Mouse (Mus musculus) urinary bladder, postnatal 25 days (tissue): ENCODE results near the gene Medag.

Source experiments
- DNase-seq: peaks from one replicate; pipeline ENCODE4 v3.0.0; 2022; ENCODE audit warnings: low spot score

Medag gene

DNA sequence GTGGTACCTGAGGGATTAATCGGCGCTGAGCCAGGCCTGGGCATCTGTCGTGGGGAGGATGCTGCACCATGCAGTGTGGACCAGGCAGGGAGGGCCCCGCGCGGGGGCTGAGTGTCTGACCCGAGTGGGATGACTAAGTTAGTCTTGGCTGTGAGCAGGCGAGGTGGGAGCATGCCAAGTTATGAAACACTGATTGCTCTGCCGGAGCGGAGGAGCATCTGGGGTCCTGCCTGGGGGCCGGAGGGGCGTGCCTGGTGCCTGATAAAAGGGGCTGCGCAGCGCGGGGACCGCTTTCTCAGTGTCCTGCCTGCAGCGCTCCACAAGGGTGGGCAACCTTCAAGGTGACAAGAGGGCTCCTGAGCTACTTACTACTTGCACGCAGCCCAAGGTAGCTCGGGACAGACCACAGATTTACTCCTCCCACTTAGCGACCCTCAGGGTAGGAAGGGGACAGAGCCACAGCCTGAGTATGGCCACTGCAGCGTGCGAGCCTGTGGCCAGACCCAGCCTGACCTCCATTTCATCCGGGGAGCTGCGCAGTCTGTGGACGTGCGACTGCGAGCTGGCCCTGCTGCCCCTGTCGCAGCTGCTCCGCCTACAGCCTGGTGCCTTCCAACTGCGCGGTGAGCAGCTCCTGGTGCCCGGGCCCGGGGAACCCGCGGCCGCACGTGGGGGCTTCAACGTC, at the start of gene Medag:
Medag (plus strand) TSS at position 241 of the 685 bp plus-strand sequence.
- DNase-seq: peak; percentile 73

DNA sequence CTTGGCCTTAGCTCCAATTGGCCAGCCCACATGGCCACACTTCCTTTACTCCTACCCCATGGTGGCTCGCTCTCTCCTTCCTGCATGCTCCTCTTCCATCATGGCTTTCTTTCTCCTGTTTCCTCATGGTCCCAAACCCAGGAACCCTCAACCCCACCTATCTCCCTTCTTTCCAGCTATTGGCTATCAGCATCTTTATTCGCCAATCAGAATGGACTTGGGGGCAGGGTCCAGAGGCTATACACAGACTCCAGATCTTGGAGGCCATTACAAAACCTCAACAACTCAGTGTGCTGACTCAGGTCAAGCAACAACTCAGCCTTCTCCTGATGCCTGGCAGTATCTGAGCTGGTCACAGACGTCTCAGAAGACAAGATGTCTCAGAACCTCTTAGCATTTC, 48.9 kb upstream of the Medag start:
- no peak for DNase-seq

- no peak for DNase-seq
Measured at GRCm38 (mm10) chr5:149363903-149364755, 47.4 kb upstream of the Medag start.

DNA sequence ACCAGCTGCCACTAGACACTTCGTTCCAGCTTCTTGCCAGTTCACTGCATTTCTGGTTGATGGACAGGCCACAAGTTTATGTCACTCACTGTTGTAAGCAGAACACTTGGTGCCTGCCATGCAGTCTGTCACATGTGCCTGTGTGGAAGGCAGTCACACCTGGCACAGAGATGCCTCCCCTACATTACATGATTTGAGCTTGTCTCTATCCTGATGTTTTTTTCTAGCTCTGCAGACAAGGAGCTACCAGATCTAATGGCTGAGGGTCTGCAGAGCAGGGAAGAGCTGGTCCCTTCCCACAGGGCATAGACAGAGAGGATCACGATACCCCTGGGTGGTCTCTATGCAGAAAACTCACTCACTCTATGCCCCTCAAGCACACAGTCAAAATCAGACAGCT, 44.5 kb upstream of the Medag start:
- DNase-seq: no peak

GRCm38 (mm10) chr5:149367544-149368466, 43.7 kb upstream of the Medag start:
- no peak for DNase-seq

DNA sequence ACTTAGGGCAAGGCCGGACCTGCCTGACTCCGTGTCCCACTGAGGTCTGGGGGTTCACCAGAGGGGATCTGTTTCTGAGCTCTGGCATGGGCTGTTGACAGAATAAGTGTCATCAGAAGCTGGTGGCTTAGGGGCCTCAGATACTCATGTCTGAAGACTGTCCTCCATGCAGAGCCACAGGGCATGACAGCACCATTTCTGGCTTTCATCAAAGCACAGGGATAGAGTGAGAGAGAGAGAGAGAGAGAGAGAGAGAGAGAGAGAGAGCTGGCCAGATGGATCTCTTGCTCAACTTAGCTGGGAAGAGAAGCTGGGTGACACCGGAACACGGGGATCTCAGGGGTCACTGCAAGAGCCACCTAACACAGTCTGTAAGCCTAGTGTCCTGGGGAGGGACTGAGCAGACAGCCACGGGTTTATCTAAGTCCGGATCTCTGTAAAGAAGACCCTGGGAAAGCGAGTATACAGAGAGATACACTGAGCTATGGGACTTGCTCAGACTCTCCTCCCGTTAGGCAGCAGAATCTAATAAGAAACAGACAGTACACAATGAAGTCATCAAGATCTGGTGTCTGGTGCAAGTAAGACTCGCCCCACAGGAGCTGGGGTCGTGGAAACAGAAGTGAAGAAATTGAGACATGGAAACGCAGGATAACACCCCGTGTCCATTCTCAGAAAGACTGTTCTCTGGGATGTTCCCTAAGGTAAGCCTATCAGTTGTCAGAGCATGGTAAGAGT, 42.8 kb upstream of the Medag start:
- no peak for DNase-seq

DNA sequence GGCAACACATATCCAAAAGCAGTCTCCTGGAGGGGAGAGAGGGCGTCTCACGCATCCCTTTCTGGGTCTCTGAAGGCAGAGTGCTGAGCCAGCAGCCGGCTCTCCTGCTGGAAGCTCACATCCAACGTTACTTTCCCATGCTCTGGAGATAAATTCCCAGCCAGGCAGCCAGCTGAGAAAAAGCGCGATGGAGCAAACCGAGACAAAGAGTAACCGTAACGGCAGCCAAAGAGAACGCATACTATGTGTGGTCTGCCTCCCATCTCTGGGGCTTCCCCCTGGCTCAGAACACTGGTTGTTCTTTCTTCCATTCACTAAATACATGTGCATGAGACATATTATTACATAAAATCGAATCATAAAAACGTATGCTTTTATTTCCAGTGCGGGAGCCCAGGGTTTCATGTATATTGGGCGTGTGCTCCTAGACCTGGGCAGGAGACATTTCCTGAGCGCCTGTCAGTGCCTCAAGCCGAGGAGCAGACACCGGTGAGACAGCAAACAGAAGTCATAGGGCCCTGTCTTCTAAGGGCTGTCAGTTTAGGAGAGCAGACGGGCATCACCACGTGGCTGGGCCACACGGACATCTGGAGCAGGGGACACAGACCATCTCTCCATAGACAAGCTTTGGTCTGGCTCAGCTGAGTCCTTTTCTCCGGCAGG, 42.0 kb upstream of the Medag start:
- DNase-seq: no peak

- DNase-seq: no peak
Measured at GRCm38 (mm10) chr5:149372018-149372417, 39.5 kb upstream of the Medag start.

GRCm38 (mm10) chr5:149373224-149373623, 38.3 kb upstream of the Medag start:
- no peak for DNase-seq

GRCm38 (mm10) chr5:149374026-149374425, 37.5 kb upstream of the Medag start:
- no peak for DNase-seq

GRCm38 (mm10) chr5:149375074-149375888, 36.3 kb upstream of the Medag start:
- DNase-seq: no peak

GRCm38 (mm10) chr5:149375889-149376212, 35.7 kb upstream of the Medag start:
- peak; percentile 84 for DNase-seq

DNA sequence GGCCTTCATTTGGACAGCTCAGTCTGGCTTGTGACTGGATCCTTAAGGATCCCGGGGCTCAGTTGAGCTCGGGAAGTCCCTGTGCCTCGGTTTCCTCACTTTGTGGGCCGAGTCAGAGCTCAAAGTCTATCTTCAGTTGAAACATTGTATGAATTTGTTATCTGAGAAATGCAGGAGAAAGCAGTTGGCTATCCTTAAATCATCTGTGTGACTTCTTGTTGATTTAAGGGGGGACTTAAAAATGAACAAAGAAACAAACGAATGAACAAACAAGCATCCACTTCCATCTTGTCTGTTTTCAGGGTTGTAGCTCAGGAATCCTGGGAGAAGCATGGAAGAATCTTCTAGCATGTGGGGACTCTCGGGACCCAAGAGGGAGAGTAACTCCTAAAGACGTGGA, 35.2 kb upstream of the Medag start:
- no peak for DNase-seq

DNA sequence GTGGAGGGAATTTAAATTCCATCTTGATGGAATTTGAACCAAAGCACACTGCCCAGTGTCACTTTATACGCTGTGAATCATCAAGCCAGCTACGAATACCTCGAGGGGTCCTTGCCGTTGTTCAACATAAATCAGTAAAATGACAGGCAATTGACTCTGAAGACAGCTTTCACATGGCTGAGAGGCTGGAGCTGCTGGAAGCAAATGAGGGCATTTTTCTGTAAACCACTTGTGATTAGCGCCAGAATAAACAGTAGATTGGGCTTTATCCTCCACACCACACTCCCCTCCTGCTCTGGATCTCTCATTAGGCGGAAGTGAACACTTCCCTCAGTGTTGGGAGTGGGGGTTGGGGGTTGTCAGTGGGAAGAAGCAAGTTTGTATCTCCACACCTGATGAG, 34.3 kb upstream of the Medag start:
- DNase-seq: no peak

GRCm38 (mm10) chr5:149378566-149378965, 33.0 kb upstream of the Medag start:
- DNase-seq: no peak

DNA sequence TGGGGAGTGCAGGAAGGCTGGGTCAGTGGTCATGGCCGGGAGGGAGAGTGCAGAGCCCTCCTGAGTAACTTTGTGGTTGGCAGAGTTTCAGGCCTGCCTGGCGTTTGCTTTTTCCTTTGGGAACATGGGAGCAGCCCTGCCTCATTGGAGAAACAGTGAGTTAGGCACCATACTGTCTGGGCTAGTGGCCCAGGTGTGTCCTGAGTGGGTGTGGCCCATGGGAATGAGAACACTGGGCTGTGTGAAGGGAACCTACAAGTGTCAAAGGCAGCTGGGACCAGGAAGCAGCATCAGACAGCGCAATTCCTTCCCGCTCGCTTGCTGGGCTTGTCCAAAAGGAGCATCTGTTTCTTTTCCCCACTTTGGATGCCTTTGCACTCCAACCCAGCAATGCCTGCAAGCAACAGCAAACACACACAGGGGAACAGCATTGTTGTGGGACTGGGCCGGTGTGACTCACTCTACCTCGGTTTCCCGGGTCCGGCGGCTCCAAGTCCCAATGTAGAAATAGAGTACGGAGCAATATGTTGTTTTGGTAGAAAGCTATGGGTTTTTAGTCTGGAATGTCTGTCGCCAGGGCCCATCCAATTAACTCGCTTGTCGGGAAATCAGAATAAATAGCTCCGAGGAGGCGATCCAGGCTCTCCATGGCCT, 32.3 kb upstream of the Medag start:
- DNase-seq: no peak

DNA sequence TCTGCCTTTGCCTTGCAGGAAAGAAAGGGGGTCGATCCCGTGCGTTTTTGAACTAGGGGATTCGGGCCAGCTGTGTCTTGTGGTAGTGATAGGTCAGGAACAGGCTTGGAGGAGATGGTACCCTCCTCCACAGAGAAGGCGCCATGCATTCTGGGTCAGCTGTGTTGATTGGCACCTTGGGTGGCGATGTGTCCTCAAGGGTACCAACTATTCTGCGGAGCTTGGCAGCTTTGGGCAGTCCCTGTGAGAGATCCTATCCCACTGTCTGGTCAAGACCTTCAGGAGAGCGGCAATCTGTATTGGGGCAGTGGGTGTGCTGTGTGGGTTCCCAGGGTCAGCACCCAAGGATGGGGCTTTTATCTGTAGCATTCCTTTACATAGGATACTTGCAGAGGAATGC, 31.7 kb upstream of the Medag start:
- DNase-seq: no peak

GRCm38 (mm10) chr5:149380388-149380916, 31.1 kb upstream of the Medag start:
- DNase-seq: no peak

DNA sequence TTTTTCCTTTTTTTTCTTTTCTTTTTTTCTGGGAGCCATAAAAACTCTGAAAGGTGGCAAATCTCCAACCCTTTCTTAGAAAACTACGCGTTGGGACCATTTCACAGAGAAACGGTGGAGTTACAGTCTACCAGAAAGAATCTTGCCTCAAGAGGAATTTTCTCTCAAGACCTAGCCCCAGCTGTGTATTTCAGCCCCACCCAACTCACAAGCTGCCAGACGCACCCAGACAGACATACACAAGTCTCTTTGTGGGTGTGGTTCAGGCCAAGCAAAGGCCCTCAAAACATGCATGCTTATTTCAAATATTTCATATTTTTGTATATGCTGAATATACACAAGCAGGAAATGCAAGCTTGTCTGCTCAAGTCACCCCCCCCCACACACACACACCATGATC, 29.6 kb upstream of the Medag start:
- no peak for DNase-seq

GRCm38 (mm10) chr5:149382601-149383000, 28.9 kb upstream of the Medag start:
- DNase-seq: no peak
